Mouse (Mus musculus): ENCODE data around the gene Mrps16. TPM values are rescaled to one million over a fixed set of nuclear protein-coding genes. Genes with fewer than 3 reads are reported as not detected.

The Mrps16 gene
- polyA plus RNA-seq, 1 experiment = 97.2 TPM

DNA sequence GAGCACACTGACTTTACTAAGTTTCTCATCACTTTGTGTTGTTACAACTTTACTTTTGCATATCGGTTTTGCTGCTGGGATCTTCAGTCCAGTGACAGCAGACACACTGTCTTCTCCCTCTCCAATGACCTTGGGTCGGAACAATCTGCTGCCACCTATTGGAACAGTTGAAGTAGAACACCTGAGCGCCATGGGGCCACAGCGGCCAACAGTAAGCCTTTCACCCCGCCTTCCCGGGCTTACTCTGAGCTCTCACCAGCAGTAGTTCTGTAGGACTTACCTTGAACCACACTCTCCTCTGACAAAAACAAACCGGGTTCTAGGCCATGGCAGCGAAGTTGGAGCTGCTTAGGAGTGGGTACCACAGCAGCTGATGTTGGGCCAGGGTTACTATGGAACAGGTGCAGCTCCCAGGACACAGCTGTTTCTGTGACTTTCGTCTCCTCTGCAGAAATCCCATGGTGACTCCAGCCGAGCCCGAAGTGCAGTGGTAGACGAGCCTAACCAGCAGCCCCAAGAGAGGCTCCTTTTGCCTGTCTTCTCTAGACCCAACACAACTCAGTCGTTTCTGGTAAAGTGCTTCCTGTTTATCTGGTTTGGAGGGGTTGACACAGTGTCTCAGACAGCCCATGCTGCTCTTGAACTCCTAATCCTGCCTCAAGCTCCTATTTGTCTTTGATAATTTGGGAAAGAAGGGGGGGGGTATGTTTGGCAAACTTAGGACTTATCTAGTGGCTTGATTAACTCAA, 14.9 kb downstream of the Mrps16 start:
- H3K36me3 ChIP-seq (ENCODE audit: control insufficient read depth, insufficient read depth) = peaks cover 59% of the 10 kb centered on the region
- H3K79me2 ChIP-seq (ENCODE audit: control insufficient read depth, insufficient read depth) = peaks cover 9% of the 10 kb centered on the region

DNA sequence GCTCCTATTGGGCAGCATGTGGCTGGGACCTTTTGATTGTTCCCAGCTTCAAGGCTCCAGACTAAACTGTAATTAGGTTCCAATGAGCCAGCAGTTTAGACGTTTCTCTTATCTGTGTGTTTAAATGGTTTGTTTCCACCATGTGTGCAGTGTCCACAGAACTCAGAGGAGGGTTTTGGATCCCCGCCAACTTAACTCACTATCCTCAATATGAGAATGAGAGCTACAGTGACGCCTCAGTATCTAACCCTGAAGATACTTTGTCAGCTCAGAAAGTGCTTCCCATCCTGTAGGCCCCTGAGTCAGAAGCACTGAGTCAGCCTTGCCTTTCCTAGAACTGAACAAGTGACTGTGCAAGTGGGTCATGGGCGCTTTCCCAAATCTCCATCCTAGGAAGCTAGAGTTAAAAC, 16.3 kb downstream of the Mrps16 start:
- H3K79me2 ChIP-seq (ENCODE audit: control insufficient read depth, insufficient read depth) = no peaks in the 10 kb centered on the region
- TF ChIP-seq CTCF (IDR thresholded peaks at IDR 0.05; ENCODE audit: control insufficient read depth, insufficient read depth, insufficient read length) (no peak), MAX (IDR thresholded peaks at IDR 0.05) (no peak), CEBPB (IDR thresholded peaks at IDR 0.05; ENCODE audit: low read depth) (no peak), MYOD1 (IDR thresholded peaks at IDR 0.05; ENCODE audit: control insufficient read depth, insufficient read length, low read depth) (no peak), MYOG (IDR thresholded peaks at IDR 0.05; ENCODE audit: control insufficient read depth, extremely low read depth, insufficient read length) (no peak), FOSL1 (IDR thresholded peaks at IDR 0.05; ENCODE audit: insufficient read depth, low read length, poor library complexity, severe bottlenecking) (no peak)
- H3K79me3 ChIP-seq (ENCODE audit: low read depth) = no peaks in the 10 kb centered on the region
- no peak overlapping the region for H3ac ChIP-seq (ENCODE audit: control insufficient read depth, insufficient read length, low read depth)
- H3K4me3 ChIP-seq (ENCODE audit: insufficient read depth, poor library complexity, severe bottlenecking) = no peak overlapping the region
- peaks cover 59% of the 10 kb centered on the region for H3K36me3 ChIP-seq (ENCODE audit: control insufficient read depth, insufficient read depth)
- no peaks in the 10 kb centered on the region for H3K27me3 ChIP-seq (ENCODE audit: control insufficient read depth, insufficient read depth, insufficient read length)

More for the DNA sequence above, 14.9 kb downstream of the Mrps16 start:
- Histone ChIP-seq H3ac (ENCODE audit: control insufficient read depth, insufficient read length, low read depth) (no peak overlapping the region), H3K79me3 (ENCODE audit: low read depth) (no peaks in the 10 kb centered on the region), H3K4me3 (ENCODE audit: insufficient read depth, poor library complexity, severe bottlenecking) (no peak overlapping the region), H3K27me3 (ENCODE audit: control insufficient read depth, insufficient read depth, insufficient read length) (no peaks in the 10 kb centered on the region)
- TF ChIP-seq CEBPB (IDR thresholded peaks at IDR 0.05; ENCODE audit: low read depth) = no peak
- TF ChIP-seq USF1 (IDR thresholded peaks at IDR 0.05; ENCODE audit: low read depth) = no peak
- no peak for TF ChIP-seq MYOD1 (IDR thresholded peaks at IDR 0.05; ENCODE audit: control insufficient read depth, insufficient read length, low read depth)
- no peak for TF ChIP-seq MYOG (IDR thresholded peaks at IDR 0.05; ENCODE audit: control insufficient read depth, extremely low read depth, insufficient read length)
- TF ChIP-seq MAX (IDR thresholded peaks at IDR 0.05) = no peak
- no peak for TF ChIP-seq CTCF (IDR thresholded peaks at IDR 0.05; ENCODE audit: control insufficient read depth, insufficient read depth, insufficient read length)
- TF ChIP-seq FOSL1 (IDR thresholded peaks at IDR 0.05; ENCODE audit: insufficient read depth, low read length, poor library complexity, severe bottlenecking) = no peak

DNA sequence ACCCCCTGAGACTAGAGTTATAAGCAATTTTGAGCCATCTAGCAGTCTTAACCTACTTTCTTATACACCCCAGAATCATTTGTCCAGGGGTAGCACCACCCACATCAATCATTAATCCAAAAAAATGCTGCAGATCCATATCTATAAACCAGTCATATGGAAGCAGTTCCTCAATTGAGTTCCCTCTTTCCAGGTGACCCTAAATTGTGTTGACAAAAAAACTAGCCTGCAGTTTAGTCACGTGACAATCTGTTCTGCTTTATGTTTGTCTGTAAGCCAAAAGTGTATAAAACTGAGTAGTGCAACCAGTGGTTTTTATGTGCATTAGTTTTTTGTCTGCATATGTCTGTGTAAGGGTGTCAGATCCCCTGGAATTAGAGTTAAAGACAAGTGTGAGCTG, 21.6 kb downstream of the Mrps16 start:
- Histone ChIP-seq H3K79me2 (ENCODE audit: control insufficient read depth, insufficient read depth) (no peaks in the 10 kb centered on the region), H3K27me3 (ENCODE audit: control insufficient read depth, insufficient read depth, insufficient read length) (no peaks in the 10 kb centered on the region), H3K36me3 (ENCODE audit: control insufficient read depth, insufficient read depth) (peaks cover 43% of the 10 kb centered on the region), H3K4me3 (ENCODE audit: insufficient read depth, poor library complexity, severe bottlenecking) (no peak overlapping the region), H3K79me3 (ENCODE audit: low read depth) (no peaks in the 10 kb centered on the region), H3ac (ENCODE audit: control insufficient read depth, insufficient read length, low read depth) (no peak overlapping the region)
- TF ChIP-seq MYOG (IDR thresholded peaks at IDR 0.05; ENCODE audit: control insufficient read depth, extremely low read depth, insufficient read length) = no peak
- TF ChIP-seq FOSL1 (IDR thresholded peaks at IDR 0.05; ENCODE audit: insufficient read depth, low read length, poor library complexity, severe bottlenecking) = no peak
- no peak for TF ChIP-seq CTCF (IDR thresholded peaks at IDR 0.05; ENCODE audit: control insufficient read depth, insufficient read depth, insufficient read length)
- TF ChIP-seq MYOD1 (IDR thresholded peaks at IDR 0.05; ENCODE audit: control insufficient read depth, insufficient read length, low read depth) = no peak
- no peak for TF ChIP-seq USF1 (IDR thresholded peaks at IDR 0.05; ENCODE audit: low read depth)
- no peak for TF ChIP-seq MAX (IDR thresholded peaks at IDR 0.05)
- TF ChIP-seq CEBPB (IDR thresholded peaks at IDR 0.05; ENCODE audit: low read depth) = no peak

DNA sequence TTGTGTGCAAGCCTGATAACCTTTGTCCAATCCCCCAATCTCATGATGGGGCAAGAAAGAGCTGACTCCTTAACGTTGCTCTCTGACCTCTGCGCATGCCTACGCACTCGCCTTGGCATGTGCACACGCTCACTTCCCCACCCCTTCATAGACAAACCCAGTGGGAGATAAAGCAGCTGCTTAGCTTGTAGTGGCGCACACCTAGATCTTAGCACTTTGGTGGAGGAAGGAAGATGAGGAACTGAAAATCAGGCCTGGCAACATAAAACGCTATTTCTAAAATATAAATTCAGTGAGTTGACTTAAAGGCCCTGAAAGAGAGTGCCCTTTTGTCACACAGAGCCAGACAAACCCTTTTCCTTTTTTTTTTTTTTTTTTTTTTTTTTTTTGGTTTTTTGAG, 22.6 kb downstream of the Mrps16 start:
- H3K4me3 ChIP-seq (ENCODE audit: insufficient read depth, poor library complexity, severe bottlenecking) = no peak overlapping the region
- no peaks in the 10 kb centered on the region for H3K27me3 ChIP-seq (ENCODE audit: control insufficient read depth, insufficient read depth, insufficient read length)
- no peaks in the 10 kb centered on the region for H3K79me3 ChIP-seq (ENCODE audit: low read depth)
- no peak for TF ChIP-seq MAX (IDR thresholded peaks at IDR 0.05)
- no peak for TF ChIP-seq MYOG (IDR thresholded peaks at IDR 0.05; ENCODE audit: control insufficient read depth, extremely low read depth, insufficient read length)
- no peak for TF ChIP-seq CEBPB (IDR thresholded peaks at IDR 0.05; ENCODE audit: low read depth)
- TF ChIP-seq USF1 (IDR thresholded peaks at IDR 0.05; ENCODE audit: low read depth) = no peak
- TF ChIP-seq MYOD1 (IDR thresholded peaks at IDR 0.05; ENCODE audit: control insufficient read depth, insufficient read length, low read depth) = no peak
- TF ChIP-seq FOSL1 (IDR thresholded peaks at IDR 0.05; ENCODE audit: insufficient read depth, low read length, poor library complexity, severe bottlenecking) = no peak
- no peak for TF ChIP-seq CTCF (IDR thresholded peaks at IDR 0.05; ENCODE audit: control insufficient read depth, insufficient read depth, insufficient read length)
- H3K36me3 ChIP-seq (ENCODE audit: control insufficient read depth, insufficient read depth) = peaks cover 39% of the 10 kb centered on the region
- H3ac ChIP-seq (ENCODE audit: control insufficient read depth, insufficient read length, low read depth) = no peak overlapping the region
- no peaks in the 10 kb centered on the region for H3K79me2 ChIP-seq (ENCODE audit: control insufficient read depth, insufficient read depth)

DNA sequence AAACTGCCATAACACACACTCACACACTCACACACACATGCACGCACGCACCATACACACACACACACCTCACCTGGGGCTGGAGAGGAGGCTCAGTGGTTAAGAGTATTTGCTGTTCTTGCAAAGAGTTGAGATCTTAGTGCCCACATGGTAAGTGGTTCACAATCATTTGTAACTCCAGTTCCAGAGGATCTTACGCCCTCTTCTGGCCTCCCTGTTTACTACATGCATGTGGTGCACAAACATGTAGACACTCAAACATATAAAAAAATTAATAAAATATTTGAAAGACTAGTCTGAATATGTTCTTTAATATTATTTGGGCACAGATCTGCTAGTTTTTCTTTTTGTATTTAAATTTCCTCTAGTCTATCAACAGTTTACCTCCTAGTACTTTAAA, 25.2 kb downstream of the Mrps16 start:
- Histone ChIP-seq H3ac (ENCODE audit: control insufficient read depth, insufficient read length, low read depth) (no peak overlapping the region), H3K79me3 (ENCODE audit: low read depth) (no peaks in the 10 kb centered on the region), H3K4me3 (ENCODE audit: insufficient read depth, poor library complexity, severe bottlenecking) (no peak overlapping the region), H3K27me3 (ENCODE audit: control insufficient read depth, insufficient read depth, insufficient read length) (no peaks in the 10 kb centered on the region), H3K79me2 (ENCODE audit: control insufficient read depth, insufficient read depth) (no peaks in the 10 kb centered on the region), H3K36me3 (ENCODE audit: control insufficient read depth, insufficient read depth) (peaks cover 35% of the 10 kb centered on the region)
- TF ChIP-seq CEBPB (IDR thresholded peaks at IDR 0.05; ENCODE audit: low read depth) = no peak
- no peak for TF ChIP-seq MYOD1 (IDR thresholded peaks at IDR 0.05; ENCODE audit: control insufficient read depth, insufficient read length, low read depth)
- TF ChIP-seq MYOG (IDR thresholded peaks at IDR 0.05; ENCODE audit: control insufficient read depth, extremely low read depth, insufficient read length) = no peak

DNA sequence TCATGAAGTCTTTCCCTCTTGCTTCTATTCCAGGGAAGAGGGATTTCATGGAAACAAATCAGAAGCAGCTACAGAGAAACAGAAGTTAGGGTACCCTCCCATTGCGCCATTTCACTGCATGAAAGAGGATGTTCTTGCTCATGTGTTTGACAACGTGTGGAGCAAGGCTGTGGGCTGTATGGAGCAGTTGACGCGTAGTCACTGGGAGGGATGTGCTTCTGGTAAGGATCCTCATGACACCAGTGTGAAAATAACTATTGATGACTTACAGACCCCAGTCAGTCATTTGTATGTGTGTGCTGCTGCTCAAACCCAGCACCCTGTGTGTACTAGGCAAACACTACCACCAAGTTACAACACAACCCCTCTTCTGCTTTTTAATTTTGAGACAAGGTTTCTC, 30.2 kb downstream of the Mrps16 start:
- no peaks in the 10 kb centered on the region for H3K79me2 ChIP-seq (ENCODE audit: control insufficient read depth, insufficient read depth)
- no peaks in the 10 kb centered on the region for H3K79me3 ChIP-seq (ENCODE audit: low read depth)
- H3K4me3 ChIP-seq (ENCODE audit: insufficient read depth, poor library complexity, severe bottlenecking) = no peak overlapping the region
- no peak overlapping the region for H3ac ChIP-seq (ENCODE audit: control insufficient read depth, insufficient read length, low read depth)
- H3K27me3 ChIP-seq (ENCODE audit: control insufficient read depth, insufficient read depth, insufficient read length) = no peaks in the 10 kb centered on the region
- TF ChIP-seq CTCF (IDR thresholded peaks at IDR 0.05; ENCODE audit: control insufficient read depth, insufficient read depth, insufficient read length) = no peak
- H3K36me3 ChIP-seq (ENCODE audit: control insufficient read depth, insufficient read depth) = peaks cover 43% of the 10 kb centered on the region

Measured in C2C12 (cell line).